Mouse (Mus musculus): ENCODE measurements around the gene Prss48. TPM values are rescaled to one million over a fixed set of nuclear protein-coding genes. Genes with fewer than 3 reads are reported as not detected.
"Not testable (repeated sequence)": the region's sequence is repeated elsewhere in the genome, so short reads cannot be mapped to it uniquely, and the experiment has no call there.

Gene Prss48
- polyA plus RNA-seq, 3 experiments from 2014 or later = not detected

DNA sequence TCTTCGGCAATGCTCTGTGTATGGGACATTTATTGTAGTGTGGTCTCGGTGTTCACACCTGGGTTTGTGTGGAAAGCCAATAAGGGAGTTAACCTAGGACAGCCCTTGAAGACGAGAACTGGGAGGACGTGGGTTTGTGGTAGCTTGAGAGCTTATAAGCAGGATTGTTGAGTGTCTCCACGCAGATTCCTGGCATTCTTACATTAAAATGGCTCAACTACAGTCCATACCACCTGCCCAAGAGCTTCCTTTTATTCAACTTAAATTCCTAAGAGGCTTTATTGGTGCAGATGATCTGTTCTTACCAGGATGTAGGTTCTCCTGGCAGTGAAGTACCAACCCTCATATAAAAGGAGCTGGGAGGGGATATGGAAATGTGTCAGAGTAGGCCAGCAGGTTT, 649 bp upstream of the Prss48 start:
- no peak for ATAC-seq

DNA sequence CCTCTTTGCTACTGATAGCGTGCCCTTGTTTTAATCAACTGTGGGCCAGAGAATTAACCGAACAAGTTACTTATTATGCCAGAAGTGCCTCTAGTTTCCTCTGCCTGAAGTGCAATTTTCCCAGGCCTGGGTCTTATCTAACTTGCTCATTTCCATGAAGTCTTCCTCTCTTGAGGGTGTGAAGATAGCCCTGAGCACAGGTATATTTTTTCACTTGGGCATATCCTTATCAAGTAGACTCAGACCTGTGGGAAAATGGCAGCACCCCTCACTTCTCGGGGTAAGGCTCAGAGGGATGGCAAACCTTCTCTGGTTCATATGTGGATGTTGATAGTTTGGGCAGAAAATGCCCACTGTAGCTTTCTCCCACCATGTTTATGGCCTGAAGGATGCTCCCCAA, 1.0 kb downstream of the Prss48 start:
- ATAC-seq = no peak

DNA sequence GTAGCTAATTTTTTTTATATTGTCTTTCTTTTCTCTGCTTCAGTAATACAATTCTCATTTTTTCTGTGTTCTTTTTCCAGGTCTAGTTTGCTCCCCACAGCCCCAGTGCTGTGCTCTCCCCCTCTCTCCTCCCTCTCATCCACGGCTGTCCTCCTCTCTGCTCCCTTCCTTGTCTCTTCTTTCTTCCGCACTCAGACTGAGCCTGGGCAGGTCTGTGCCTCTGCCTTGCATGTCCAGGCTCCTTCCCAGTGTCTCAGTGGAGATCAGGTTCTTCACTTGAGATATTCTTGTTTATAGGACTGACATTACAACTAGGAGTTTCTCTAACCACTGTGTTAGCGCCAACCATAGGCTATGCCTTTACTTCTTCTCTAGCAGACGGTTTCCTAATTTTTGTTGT, 7.6 kb downstream of the Prss48 start:
- ATAC-seq = no peak

DNA sequence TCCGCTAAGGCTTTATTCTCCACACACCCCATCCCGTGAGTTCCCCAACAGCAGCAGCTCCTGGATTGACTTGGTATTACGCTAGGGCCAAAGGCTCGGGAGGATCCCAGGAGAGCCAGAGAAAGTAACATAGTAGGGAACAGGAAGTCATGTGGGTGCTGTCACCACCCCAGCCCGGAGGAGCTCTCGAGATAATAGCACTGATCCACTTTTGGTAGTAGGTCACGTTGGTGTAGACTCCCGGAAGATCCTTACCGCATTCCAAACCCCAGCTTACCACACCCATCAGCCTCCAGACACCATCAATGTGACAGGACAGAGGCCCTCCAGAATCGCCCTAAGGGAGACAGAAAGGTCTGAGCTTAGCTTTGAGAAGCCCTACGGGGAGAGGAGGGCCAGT, 8.5 kb downstream of the Prss48 start:
- ATAC-seq = no peak

DNA sequence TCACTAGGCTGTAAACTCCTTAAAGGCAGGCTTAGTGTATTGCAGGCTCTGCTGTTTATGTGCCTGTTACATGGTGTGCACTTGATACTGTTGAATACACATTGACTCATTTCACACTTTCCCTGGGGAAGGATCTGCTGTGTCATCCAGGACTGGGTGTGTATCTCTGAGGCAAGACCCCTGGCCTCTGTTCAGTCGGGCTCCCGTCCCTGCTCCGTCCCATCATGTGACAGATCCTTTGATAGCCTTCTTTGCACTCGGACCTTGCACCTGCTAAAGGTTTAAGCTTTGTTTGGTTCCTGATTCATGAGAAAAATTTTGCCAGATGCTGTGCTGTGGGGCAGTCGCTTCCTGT, 10.5 kb downstream of the Prss48 start:
- ATAC-seq = no peak

DNA sequence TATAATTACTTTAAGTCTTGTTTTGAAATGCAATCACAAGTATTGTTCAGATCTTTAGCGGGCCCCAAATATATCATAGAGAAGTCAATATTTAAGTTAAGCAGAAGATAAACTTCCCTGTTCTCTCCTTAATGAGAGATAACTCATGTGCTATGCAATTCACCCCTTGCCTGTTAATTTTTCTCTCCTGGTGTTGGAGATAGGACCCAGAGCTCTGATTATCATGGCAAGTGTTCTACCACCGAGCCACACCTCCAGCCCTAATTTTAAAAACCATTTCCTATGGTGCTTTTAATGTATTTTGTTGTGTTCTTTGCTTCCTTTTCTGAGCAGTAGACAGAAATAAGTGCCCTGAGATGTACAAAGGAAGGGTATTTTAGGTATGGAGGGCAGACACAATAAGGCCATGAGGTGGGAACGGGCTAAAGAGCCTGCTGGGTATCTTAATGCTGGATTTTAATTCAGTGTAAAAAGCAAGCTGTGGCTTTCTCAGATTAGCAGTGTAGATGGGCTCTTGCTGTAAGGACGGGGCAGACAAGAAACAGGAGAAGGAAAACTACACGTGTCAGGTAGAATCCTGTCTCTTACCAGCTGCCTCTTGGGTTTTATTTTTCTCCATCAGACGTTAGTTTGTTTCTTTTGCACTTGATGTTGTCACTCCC, 11.0 kb downstream of the Prss48 start:
- no peak for ATAC-seq

DNA sequence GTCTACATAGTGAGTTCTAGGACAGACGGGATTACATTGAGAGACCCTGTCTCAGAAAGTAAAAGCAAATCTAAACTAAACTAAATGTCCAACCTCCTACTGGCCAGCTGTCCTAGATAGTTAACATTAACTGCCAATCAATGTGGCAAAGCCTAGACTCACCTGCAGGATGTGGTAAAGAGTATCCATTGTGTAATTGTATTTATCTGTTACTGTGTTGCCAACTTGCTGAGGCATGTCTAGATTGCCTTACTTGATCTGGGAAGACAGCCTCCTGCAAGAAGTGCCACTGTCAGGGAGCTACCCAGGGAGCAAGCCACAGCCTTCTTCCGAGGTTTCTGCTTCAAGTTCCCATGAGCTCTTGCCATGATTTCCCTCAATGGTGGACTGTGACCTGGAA, 15.1 kb downstream of the Prss48 start:
- ATAC-seq = no peak

DNA sequence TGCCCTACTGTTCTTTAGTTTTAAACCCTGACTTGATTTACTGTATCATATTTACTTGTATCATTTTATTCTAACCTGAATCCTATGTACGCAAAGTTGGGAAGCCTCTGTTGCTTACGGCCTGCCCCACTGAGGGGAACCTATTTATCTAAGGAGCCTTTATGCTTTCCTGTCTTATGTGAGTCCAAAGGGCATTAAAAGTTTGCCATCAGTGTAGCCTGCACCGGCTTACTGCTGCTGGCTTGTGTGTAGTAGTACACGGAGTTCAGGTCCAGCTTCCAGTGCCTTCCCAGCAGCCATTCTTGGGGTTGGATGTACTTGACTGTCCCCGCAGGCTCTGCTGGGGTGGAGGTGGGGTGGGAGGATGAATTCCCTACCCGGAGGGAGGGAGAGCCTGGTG, 17.8 kb downstream of the Prss48 start:
- ATAC-seq = no peak

DNA sequence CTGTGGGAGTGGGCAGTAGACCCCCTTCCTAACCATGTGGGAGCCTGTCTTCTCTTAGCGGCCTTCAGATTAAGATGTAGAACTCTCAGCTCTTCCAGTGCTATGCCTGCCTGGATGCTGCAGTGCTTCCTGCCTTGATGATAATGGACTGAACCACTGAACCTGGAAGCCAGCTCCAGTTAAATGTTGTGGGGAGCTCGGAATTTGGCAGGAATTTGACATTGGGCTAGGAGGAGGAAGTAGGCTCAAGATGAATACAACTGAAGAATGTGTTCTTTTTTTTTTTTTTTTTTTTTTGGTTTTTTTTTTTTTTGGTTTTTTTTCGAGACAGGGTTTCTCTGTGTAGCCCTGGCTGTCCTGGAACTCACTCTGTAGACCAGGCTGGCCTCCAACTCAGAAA, 20.5 kb downstream of the Prss48 start:
- not testable (repeated sequence) for ATAC-seq

DNA sequence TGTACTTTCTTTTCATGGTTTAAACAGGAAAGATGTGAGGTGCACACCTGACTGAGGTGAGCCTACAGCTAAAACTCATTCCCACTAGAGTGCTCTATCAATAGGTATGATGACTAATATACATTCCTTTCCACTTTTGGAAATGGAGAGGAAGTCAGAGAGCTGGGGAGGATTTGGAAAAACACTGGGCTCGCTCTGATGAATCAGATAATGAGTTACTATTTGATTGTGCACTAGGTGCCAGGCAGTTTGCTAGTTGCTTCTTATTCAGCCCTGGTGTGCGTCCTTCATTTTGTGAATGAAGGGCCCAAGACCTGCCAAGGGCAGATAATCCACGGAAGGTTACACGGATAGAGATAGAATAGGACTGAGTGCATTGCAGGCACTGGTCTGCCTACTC, 22.3 kb downstream of the Prss48 start:
- no peak for ATAC-seq

DNA sequence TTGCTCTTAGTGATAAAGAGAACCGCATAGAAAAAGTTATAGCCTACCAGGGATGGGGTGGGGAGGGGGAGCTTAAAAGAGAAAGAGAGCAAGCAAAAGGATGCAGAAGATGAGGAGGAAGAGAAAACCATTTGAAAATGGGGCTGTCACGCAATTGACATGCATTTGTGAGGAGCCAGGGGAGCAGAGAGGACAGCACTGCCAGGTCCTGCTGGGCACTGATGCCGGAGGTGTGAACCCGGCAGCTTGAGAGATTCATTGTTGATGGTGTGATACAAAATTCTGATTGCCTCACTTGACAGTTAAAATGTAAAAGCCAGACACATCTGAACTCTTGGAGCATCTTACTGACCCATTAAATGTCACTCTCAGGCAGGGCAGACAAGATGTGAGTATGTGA, 27.8 kb downstream of the Prss48 start:
- ATAC-seq = no peak

DNA sequence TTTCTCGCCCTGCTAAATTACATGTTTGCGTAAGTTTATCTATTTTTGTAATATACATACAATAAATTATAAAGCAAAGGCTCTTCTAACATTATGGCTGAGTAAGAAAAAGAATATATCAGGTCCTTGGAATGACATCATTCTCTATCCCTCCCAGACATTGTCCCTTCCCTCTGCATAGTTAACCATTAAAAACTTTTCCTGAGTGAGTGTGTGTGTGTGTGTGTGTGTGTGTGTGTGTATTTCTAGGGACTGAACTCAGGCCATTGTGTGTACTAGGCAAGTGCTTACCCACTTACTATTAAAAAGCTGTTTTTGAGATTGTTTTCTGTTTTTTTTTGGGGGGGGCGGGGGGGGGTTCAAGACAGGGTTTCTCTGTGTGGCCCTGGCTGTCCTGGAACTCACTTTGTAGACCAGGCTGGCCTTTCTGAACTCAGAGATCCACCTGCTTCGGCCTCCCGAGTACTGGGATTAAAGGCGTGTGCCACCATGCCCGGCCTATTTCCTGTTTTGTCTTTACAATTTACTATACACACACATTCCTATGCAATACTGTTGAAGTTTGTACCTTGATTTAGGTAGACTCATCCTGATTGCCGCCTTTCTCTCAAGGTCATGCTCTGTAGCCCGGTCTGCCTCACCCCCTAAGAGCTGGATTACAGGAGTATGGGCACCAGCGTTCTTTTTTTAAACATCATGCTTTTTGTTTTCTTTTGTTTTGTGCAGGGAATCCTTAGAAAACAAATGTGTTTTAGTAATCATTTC, 28.7 kb downstream of the Prss48 start:
- ATAC-seq = no peak

DNA sequence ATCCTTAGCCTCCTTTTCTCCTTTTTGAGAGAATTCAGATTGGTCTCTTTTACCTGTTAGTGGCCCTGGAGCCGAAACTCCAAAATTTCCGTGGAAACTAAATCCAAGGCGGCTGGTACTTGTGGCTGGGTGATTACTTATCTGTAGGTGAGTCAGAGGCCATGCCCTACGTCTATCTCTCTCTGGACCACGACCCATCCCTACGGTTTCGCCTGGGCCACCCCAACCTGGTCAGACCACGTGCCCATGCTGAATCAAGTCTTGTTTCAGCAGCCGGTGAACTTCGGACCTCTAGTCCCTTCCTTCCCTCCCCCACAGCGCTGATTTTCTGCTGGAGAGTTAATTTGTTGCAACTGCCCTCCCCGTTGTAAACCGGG, 30.7 kb downstream of the Prss48 start:
- ATAC-seq = no peak

DNA sequence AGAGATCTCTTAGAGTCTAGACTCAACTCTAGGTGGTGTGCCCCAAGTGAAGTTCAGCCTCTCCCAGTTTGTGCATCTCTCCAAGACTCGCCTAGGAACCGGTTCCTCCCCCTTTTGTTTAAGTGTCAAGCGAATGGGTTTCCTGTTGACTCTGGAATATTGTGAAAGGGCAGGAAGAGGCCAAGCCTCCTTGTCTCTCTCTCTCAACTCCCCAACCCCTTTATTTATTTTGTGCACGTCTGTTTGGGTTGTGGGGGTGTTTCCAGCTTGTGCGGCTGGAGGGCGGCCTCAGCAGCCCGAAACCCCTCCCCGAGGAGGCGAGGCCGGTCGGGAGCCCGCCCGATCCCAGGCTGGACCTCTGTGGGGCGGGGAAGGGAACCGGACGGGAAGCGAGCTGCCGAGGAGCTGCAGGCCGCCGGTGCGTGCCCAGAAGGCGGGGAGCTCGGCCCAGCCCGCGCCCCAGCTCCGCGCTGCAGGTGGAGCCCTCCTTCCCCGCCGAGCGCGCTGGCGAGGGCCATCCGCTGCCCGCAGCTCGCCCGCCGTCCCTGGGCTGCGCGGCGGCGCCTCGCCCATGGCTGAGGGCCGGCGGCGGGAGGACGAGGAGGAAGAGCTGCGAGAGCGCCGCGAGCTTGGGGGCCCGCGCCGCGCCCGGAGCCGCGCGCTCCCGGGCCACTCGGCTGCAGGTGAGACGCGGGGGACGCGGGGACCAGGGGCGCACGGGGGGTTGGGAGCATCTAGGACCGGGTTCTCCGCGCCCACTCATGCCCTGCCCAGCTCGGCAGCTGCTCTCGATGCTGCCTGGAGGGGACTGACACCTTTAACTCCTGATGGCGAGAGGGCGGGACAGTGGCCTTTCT, 31.3 kb downstream of the Prss48 start, which contains the start of gene Sh3d19:
Gene Sh3d19, plus strand, starts transcription at position 368 of the 857 bp plus-strand sequence.
- ATAC-seq = no peak

DNA sequence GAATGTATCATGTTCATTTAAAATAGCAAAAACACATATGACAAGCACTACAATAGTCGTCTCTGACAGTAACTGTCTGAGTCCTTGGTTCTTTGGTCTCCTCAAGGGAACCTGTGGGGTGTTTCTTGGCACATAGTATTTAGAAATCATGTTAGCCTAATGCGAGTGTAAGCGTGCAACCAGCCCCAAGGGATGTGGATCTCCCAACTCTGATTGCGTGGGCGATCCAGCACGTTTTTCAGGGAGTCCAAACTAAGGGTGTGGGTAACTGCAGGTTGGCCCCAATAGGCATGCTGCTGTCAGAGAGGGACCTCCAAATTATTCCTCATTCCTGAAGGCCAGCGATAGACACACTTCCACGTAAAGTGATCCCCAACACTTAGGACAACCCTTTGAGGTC, 33.3 kb downstream of the Prss48 start:
- ATAC-seq = no peak

DNA sequence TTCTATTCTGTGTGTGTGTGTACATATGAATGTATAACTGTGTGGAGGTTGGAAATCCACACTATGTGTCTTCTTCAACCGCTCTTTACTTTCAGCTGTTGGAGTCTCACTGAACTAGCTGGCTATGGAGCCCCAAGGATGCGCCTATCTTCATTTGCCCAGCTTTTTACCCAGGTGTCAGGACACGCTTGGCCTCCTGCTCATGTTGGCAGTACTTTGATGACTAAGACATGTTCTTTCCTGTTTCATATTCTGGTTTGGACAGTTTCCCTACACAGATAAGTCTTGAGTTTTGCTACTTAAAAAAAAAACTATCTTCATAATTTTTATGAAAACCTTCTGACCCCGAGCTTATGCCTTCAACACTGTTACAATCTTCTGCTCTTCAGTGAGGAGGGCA, 36.8 kb downstream of the Prss48 start:
- ATAC-seq = no peak

DNA sequence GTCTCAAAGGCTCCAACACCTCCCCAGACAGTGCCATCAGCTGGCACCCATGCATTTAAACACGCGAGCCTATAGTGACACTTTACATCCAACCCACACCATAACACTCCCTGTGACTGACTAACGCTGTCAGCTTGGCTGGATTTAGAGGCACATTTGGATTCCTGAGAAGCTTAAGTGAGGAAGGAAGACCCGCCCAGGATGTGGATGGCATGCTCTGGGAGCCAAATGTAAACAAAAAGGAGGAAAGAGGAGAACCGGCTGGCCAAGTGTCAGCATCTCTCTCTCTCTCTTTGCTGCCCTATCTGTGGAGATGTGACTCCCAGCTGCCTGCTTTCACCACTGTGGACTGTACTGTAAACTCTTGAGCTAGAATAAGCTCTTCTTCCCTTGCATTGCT, 41.2 kb downstream of the Prss48 start:
- no peak for ATAC-seq

DNA sequence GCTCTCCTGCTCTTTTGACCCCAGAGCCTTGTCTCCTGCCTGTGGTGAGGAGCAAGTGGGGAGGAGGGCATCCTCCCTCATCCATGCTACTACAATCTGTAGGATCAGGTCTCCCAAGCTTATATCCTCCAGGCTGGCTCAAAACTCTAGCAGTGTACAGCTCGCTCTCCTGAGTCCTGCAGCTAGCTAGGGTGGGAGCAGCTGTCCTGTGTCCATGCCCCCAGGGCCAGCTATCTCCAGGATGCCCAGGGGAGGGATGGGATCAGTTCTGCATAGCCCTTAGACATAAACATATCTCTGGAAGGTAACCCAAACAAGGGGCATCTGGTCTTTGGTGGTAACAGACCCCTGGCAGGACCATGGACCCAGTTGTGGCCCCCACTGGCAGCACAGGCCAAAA, 42.6 kb downstream of the Prss48 start:
- ATAC-seq = no peak

DNA sequence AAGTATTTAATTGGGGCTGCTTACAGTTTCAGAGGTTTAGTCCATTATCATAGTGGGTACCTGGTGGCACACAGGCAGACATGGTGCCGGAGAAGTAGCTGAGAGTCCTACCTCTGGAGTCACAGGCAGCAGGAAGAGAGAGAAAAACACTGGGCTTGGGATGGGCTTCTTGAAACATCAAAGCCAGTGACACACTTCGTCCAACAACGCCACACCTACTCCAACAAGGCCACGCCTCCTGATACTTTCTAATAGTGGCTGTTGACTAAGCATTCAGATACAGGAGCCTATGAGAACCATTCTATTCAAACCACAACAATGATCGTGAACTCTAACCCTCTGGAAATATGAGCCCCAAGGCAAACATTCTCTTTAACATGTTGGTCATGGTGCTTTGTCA, 46.6 kb downstream of the Prss48 start:
- ATAC-seq = no peak

DNA sequence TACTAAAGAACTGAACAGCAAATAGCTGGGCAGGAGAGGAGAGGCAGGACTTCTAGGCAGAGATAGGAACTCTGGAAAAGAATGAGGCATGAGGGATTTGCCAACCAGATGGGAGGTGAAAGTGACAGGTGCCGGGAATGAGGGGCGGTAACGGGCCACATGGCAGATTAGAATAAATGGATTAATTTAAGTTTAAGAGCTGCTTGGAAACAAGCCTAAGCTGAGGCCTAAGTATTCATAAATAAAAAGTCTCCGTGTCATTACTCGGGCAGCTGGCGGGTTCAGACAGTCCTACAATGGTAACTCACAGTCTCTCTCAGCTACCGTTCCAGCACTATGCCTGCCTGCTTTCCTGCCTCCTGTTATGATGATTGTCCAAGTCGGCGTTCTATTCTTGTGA, 47.0 kb downstream of the Prss48 start:
- no peak for ATAC-seq

DNA sequence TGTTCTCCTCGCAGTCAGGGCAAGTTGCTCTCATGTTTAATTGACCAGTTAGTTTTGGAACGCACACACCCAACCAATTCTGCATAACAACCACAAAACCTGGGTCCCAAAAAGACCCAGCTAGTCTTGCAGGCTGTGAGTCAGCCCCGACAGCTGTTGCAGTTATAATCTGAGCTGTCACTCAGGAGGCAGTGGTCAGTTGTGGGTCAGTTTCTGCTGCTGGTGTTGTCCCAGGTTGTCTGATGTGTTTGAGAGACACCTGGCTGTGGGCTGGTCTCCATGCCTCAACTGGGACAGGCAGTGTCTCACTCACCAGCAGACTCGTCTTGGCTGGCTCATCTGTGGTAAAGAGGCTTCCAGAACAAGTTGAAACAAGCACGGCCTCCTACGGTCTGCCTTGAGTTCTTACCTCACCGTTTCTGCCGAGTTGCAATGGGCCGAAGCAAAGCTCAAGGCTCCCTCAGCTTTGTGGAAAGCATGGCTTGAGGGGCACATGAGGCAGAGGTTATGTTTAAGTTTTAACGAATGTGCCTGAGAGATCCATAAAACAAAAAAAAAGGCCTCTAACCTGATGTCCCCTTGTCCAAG, 49.5 kb downstream of the Prss48 start:
- ATAC-seq = no peak

DNA sequence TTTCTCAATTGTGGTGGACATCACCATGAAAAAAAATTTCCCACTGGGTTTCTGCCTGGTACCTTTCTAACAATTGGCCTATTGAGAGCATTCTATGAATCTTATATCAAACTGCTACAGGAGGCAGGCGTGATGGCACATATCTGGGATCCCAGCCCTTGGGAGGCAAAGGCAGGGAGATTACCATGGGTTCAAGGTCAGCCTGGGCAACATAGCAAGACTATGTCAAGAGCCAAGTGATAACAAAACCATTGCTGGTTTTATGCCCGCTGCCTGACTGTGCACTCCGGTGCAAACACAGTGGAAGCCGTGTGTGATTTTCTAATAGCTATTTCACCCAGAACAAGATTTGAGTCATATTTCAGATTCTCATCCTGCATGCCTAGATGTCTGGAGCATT, 51.4 kb downstream of the Prss48 start:
- no peak for ATAC-seq

All from inflammation-experienced regulatory T-cells, adult 6 months (primary cell).